Mouse (Mus musculus) forebrain, embryonic 16.5 days (tissue): ENCODE measurements around the gene Glt28d2. TPM values are rescaled to one million over a fixed set of nuclear protein-coding genes. Genes with fewer than 3 reads are reported as not detected.

Experiments used
- ATAC-seq: fragments of 200-750 bp; cut with Nextera tagmentation; 2 replicates; pipeline ENCODE4 v1.8.0; 2017; ENCODE audit warnings: mild to moderate bottlenecking, moderate library complexity
- H3K27ac ChIP-seq: fragments of 300-500 bp; sonication (generic); 2 replicates; pipeline ENCODE4 v1.5.1; 2014; ENCODE audit warnings: low read length, control low read depth
- H3K27me3 ChIP-seq: fragments of 300-500 bp; sonication (generic); replicated peaks from 2 replicates; pipeline ENCODE4 v1.6.1; 2014; ENCODE audit warnings: low read length; ENCODE audit not compliant: control insufficient read depth, insufficient read depth
- H3K36me3 ChIP-seq: fragments of 300-500 bp; sonication (generic); 2 replicates; pipeline ENCODE4 v1.6.1; 2014; ENCODE audit not compliant: control insufficient read depth, insufficient read depth
- H3K4me1 ChIP-seq: fragments of 300-500 bp; sonication (generic); replicated peaks from 2 replicates; pipeline ENCODE4 v1.6.1; 2014; ENCODE audit warnings: low read length; ENCODE audit not compliant: control insufficient read depth, insufficient read depth
- H3K4me2 ChIP-seq: fragments of 300-500 bp; sonication (generic); 2 replicates; pipeline ENCODE4 v1.6.1; 2014; ENCODE audit warnings: mild to moderate bottlenecking, low read length, control low read depth
- H3K4me3 ChIP-seq: fragments of 300-500 bp; sonication (generic); replicated peaks from 2 replicates; pipeline ENCODE4 v1.5.1; 2014; ENCODE audit warnings: mild to moderate bottlenecking, low read length, control low read depth
- H3K9ac ChIP-seq: fragments of 300-500 bp; sonication (generic); replicated peaks from 2 replicates; pipeline ENCODE4 v1.6.1; 2014; ENCODE audit warnings: low read depth, low read length, control low read depth
- H3K9me3 ChIP-seq: fragments of 300-500 bp; sonication (generic); 2 replicates; pipeline ENCODE4 v1.6.1; 2016; ENCODE audit warnings: low read length; ENCODE audit not compliant: control insufficient read depth
- WGBS: fragments of 180-500 bp; shearing (Covaris S2); extraction: QIAGEN DNeasy Blood & Tissue Kit; methylation state at CpG from one replicate; pipeline ENCODE4 v1.1.7; 2014; 5-methylcytosine and 5-hydroxymethylcytosine counted together
- polyA plus RNA-seq: library from polyadenylated mRNA; unstranded; fragments of >200 nt; fragmentation: Nextera tagmentation; extraction: Ambion mirVana; gene quantifications from 2 replicates; pipeline ENCODE4 v1.2.1, GENCODE M21; 2015

The Glt28d2 gene
- polyA plus RNA-seq, 1 experiment from 2014 or later: 1.3 TPM

DNA sequence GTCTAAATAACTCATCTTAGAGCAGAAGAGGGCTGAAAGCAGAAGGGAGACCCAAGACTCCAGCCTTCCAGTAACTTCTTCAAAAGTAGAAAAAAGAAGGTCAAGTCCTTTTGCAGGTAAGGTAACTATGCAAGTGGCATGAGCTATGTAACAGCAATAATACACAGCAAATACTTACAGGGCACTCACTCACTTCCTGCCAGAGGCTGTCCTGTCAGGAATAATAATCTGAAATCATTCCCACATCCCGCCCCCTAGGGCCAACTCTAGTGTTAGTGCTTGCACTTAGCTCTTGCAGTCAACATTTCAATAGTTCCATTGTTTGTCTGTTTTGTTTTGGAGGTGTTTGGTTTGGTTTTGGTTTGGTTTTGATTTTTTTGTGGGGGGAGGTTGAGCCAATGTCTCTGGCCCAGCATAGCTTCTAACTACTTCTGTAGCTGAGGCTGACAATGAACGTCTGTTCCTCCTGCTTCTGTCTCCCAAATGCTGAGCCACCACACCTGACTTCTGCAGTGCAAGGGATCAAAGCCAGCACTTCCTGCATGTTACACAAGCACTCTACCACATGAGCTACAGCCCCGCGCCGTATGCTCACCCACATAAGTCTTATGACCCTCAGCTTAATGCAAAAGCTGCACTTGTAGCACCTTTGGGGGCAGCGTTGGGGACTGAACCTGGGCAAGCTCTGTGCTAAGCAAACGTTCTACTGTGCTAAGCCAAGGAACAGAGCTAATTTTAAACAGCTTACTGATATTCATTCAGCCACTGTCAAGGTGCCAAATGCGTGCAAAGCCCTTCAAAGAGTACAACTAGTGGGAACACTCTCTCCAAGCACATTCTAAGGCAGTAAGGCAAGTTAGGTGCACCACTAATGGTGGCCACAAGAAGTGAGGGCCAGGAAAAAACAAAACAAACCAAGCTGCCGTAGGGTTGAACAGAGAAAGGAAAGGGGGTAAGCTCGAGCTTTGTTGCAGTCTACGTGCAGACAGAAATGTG is 28.9 kb downstream of the Glt28d2 start:
- peaks cover 14% of the 10 kb centered on the region for H3K4me1 ChIP-seq
- H3K9me3 ChIP-seq: no peaks in the 10 kb centered on the region
- no peak overlapping the region for H3K27ac ChIP-seq
- no peak overlapping the region for H3K4me3 ChIP-seq
- no peaks in the 10 kb centered on the region for H3K27me3 ChIP-seq
- no peaks in the 10 kb centered on the region for H3K36me3 ChIP-seq
- ATAC-seq: no peak
- WGBS: 75% methylated on average over 11 of the region's 11 CpGs
- H3K4me2 ChIP-seq: no peak overlapping the region
- H3K9ac ChIP-seq: no peak overlapping the region

DNA sequence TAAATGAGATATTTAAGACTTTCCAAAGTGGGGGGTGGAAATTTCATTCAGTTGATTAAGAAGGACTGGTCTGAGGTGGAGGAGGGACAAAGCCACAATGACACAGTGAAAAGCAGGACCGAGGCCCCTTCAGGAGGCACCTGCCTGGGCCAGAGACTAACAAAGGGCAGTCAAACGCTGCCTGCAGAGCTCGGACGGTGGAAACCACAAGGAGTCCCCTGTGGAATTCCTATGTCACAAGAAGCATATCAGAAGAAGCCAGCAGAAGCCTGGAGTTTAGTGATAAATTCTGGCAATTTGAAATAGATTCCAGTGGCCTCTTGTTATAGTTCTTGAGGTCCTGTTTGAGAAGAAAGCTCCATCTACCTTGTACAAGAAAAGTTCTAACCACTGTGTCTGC is 30.2 kb downstream of the Glt28d2 start:
- H3K4me3 ChIP-seq: no peak overlapping the region

DNA sequence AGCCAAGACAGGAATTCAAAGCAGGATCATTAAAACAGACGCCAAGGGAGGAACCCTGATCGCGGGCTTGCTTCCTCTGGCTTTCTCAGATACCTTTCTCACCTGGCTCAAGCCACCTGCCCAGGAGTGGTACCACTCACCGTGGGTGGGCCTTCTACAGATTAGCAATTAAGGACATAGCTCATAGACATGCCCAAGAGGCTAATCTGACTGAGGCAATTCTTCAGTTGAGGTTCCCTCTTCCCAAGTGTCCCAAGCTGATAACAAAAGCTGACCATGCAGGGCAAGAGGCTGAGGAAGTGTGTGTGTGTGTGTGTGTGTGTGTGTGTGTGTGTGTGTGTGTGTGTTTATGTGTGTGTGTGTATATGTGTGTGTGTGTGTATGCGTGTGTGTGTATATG is 31.4 kb downstream of the Glt28d2 start:
- no peak overlapping the region for H3K4me2 ChIP-seq
- H3K9ac ChIP-seq: no peak overlapping the region
- no peak overlapping the region for H3K4me3 ChIP-seq
- no peak overlapping the region for H3K27ac ChIP-seq
- no peaks in the 10 kb centered on the region for H3K9me3 ChIP-seq
- H3K36me3 ChIP-seq: no peaks in the 10 kb centered on the region
- WGBS: 58% methylated on average over 5 of the region's 5 CpGs
- H3K4me1 ChIP-seq: peaks cover 15% of the 10 kb centered on the region
- ATAC-seq: no peak
- H3K27me3 ChIP-seq: no peaks in the 10 kb centered on the region

More for the DNA sequence above, 30.2 kb downstream of the Glt28d2 start:
- no peak overlapping the region for H3K9ac ChIP-seq
- no peaks in the 10 kb centered on the region for H3K27me3 ChIP-seq
- no peak for ATAC-seq
- no peak overlapping the region for H3K4me2 ChIP-seq
- H3K4me1 ChIP-seq: peaks cover 15% of the 10 kb centered on the region
- no peaks in the 10 kb centered on the region for H3K36me3 ChIP-seq
- 16% methylated on average over 4 of the region's 4 CpGs for WGBS
- no peak overlapping the region for H3K27ac ChIP-seq
- H3K9me3 ChIP-seq: no peaks in the 10 kb centered on the region

DNA sequence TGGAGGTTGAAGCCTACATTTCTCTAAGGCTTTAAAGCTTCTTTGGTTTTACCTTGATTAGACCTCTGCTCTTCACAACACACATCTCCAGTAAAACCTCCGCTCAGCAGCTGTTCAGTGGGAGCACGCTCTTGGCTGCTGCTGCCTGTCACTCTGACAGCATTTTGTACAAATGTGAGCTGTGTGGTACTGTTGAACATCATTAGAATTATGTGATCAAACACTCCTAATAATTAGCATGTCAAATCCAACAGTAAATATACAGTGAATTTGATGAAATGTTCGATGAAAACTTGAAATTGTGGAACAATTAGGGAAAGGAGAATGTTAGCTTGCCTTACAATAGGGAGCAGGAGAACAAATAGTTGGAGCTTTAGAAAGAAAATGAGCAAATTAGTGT is 32.3 kb downstream of the Glt28d2 start:
- WGBS: 21% methylated on average over 3 of the region's 3 CpGs
- peak overlapping the region; percentile 67 for H3K27ac ChIP-seq

GRCm38 (mm10) chr3:85854143-85854542 is 33.2 kb downstream of the Glt28d2 start:
- peaks cover 15% of the 10 kb centered on the region for H3K4me1 ChIP-seq
- no peak overlapping the region for H3K4me3 ChIP-seq
- WGBS: 34% methylated on average over 6 of the region's 6 CpGs
- peak overlapping the region; percentile 75 for H3K27ac ChIP-seq
- H3K27me3 ChIP-seq: no peaks in the 10 kb centered on the region
- no peak overlapping the region for H3K9ac ChIP-seq
- no peaks in the 10 kb centered on the region for H3K36me3 ChIP-seq
- no peak overlapping the region for H3K4me2 ChIP-seq
- peak; percentile 63 for ATAC-seq
- H3K9me3 ChIP-seq: no peaks in the 10 kb centered on the region

More for the DNA sequence above, 32.3 kb downstream of the Glt28d2 start:
- no peaks in the 10 kb centered on the region for H3K36me3 ChIP-seq
- no peaks in the 10 kb centered on the region for H3K27me3 ChIP-seq
- H3K4me2 ChIP-seq: no peak overlapping the region
- H3K4me1 ChIP-seq: peaks cover 15% of the 10 kb centered on the region
- H3K9me3 ChIP-seq: no peaks in the 10 kb centered on the region
- no peak overlapping the region for H3K4me3 ChIP-seq
- ATAC-seq: peak; percentile 72
- H3K9ac ChIP-seq: no peak overlapping the region

DNA sequence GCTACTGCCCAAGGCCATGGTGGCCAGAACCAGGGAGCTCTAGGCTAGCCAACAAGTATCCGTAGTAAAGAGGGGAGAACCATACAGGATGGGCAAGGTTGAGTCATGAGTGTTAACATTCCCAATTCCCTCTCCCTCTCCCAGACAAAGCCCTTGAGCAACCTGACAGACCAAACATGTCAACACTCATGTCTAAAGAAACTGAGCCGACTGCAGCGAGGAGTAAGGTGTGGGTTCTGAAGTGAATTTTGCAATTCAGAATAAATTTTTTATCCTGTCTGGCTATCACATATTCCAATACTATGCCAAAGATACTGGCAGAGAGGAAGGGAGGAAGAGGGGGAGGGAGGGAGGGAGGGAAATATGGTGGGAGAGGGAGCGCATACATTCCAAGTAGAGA is 33.6 kb downstream of the Glt28d2 start:
- no peaks in the 10 kb centered on the region for H3K27me3 ChIP-seq
- no peaks in the 10 kb centered on the region for H3K36me3 ChIP-seq
- WGBS: 51% methylated on average over 4 of the region's 4 CpGs
- H3K4me1 ChIP-seq: peaks cover 15% of the 10 kb centered on the region
- peak; percentile 88 for ATAC-seq
- no peak overlapping the region for H3K4me3 ChIP-seq
- no peak overlapping the region for H3K4me2 ChIP-seq
- H3K9me3 ChIP-seq: no peaks in the 10 kb centered on the region
- peak overlapping the region; percentile 75; the same call in 1 of the 2 replicates for H3K27ac ChIP-seq
- H3K9ac ChIP-seq: no peak overlapping the region

- H3K27me3 ChIP-seq: no peaks in the 10 kb centered on the region
- no peak overlapping the region for H3K9ac ChIP-seq
- no peak overlapping the region for H3K4me2 ChIP-seq
- ATAC-seq: no peak
- no peaks in the 10 kb centered on the region for H3K36me3 ChIP-seq
- H3K4me1 ChIP-seq: peaks cover 14% of the 10 kb centered on the region
- 92% methylated on average over 1 of the region's 1 CpGs for WGBS
- H3K27ac ChIP-seq: no peak overlapping the region
- H3K9me3 ChIP-seq: no peaks in the 10 kb centered on the region
- H3K4me3 ChIP-seq: no peak overlapping the region
Observed at GRCm38 (mm10) chr3:85850079-85850478, 37.2 kb downstream of the Glt28d2 start.

- Histone ChIP-seq H3K4me1 (peaks cover 12% of the 10 kb centered on the region; the same call in 1 of the 2 replicates), H3K27ac (no peak overlapping the region; the same call in 1 of the 2 replicates), H3K27me3 (no peaks in the 10 kb centered on the region), H3K4me2 (no peak overlapping the region), H3K9me3 (no peaks in the 10 kb centered on the region), H3K4me3 (no peak overlapping the region), H3K36me3 (no peaks in the 10 kb centered on the region), H3K9ac (no peak overlapping the region)
- WGBS: 34% methylated on average over 1 of the region's 1 CpGs
- ATAC-seq: peak; percentile 81
Observed at GRCm38 (mm10) chr3:85846316-85846715, 41.0 kb downstream of the Glt28d2 start.

- no peaks in the 10 kb centered on the region for H3K36me3 ChIP-seq
- no peak overlapping the region for H3K27ac ChIP-seq
- no peaks in the 10 kb centered on the region for H3K27me3 ChIP-seq
- H3K4me1 ChIP-seq: peaks cover 12% of the 10 kb centered on the region; the same call in 1 of the 2 replicates
- H3K9ac ChIP-seq: no peak overlapping the region
- H3K4me3 ChIP-seq: no peak overlapping the region
- no peak overlapping the region for H3K4me2 ChIP-seq
- 89% methylated on average over 6 of the region's 6 CpGs for WGBS
- no peak for ATAC-seq
- H3K9me3 ChIP-seq: no peaks in the 10 kb centered on the region
Observed at GRCm38 (mm10) chr3:85845341-85845740, 42.0 kb downstream of the Glt28d2 start.
